Mouse (Mus musculus) midbrain, embryonic 14.5 days (tissue): ENCODE results near the gene Ier5l. TPM values are rescaled to one million over a fixed set of nuclear protein-coding genes. Genes with fewer than 3 reads are reported as not detected.

ENCODE experiments used
- ATAC-seq: fragments of 200-750 bp; cut with Nextera tagmentation; 2 replicates; pipeline ENCODE4 v1.8.0; 2017; ENCODE audit warnings: moderate number of reproducible peaks, moderate library complexity; ENCODE audit not compliant: low FRiP score, low TSS enrichment
- DNase-seq: peaks from one replicate; pipeline ENCODE4 v3.0.0-alpha.2; 2015
- H3K27ac ChIP-seq: fragments of 300-500 bp; sonication (generic); replicated peaks from 2 replicates; pipeline ENCODE4 v1.5.1; 2014; ENCODE audit warnings: mild to moderate bottlenecking, low read depth, low read length, moderate library complexity
- H3K27me3 ChIP-seq: fragments of 300-500 bp; sonication (generic); 2 replicates; pipeline ENCODE4 v1.6.1; 2014; ENCODE audit warnings: low read length, control low read depth, mixed read lengths; ENCODE audit not compliant: control insufficient read depth, insufficient read depth
- H3K36me3 ChIP-seq: fragments of 300-500 bp; sonication (generic); 2 replicates; pipeline ENCODE4 v1.6.1; 2014; ENCODE audit warnings: low read length, control low read depth; ENCODE audit not compliant: control insufficient read depth, insufficient read depth
- H3K4me1 ChIP-seq: fragments of 300-500 bp; sonication (generic); 2 replicates; pipeline ENCODE4 v1.6.1; 2014; ENCODE audit warnings: mild to moderate bottlenecking, antibody characterized with exemption, low read length, control low read depth; ENCODE audit not compliant: control insufficient read depth, insufficient read depth
- H3K4me2 ChIP-seq: fragments of 300-500 bp; sonication (generic); 2 replicates; pipeline ENCODE4 v1.6.1; 2014; ENCODE audit warnings: mild to moderate bottlenecking, low read length, moderate library complexity
- H3K4me3 ChIP-seq: fragments of 300-500 bp; sonication (generic); replicated peaks from 2 replicates; pipeline ENCODE4 v1.5.1; 2014; ENCODE audit warnings: low read depth, low read length
- H3K9ac ChIP-seq: fragments of 300-500 bp; sonication (generic); replicated peaks from 2 replicates; pipeline ENCODE4 v1.6.1; 2014; ENCODE audit warnings: mild to moderate bottlenecking, low read length, moderate library complexity
- H3K9me3 ChIP-seq: fragments of 300-500 bp; sonication (generic); 2 replicates; pipeline ENCODE4 v1.6.1; 2016; ENCODE audit warnings: low read length, control low read depth, mixed read lengths; ENCODE audit not compliant: control insufficient read depth
- WGBS: fragments of 180-500 bp; shearing (Covaris S2); extraction: QIAGEN DNeasy Blood & Tissue Kit; methylation state at CpG from one replicate; pipeline ENCODE4 v1.1.7; 2014; 5-methylcytosine and 5-hydroxymethylcytosine counted together
- polyA plus RNA-seq: library from polyadenylated mRNA; unstranded; fragments of >200 nt; fragmentation: Nextera tagmentation; extraction: Ambion mirVana; gene quantifications from 2 replicates; pipeline ENCODE4 v1.2.1, GENCODE M21; 2014

The Ier5l gene
- polyA plus RNA-seq, 1 experiment from 2014 or later: 3.7 TPM

- WGBS: 18% methylated on average over 12 of the region's 12 CpGs
These were observed 33.1 kb downstream of the Ier5l start for GRCm38 (mm10) chr2:30440701-30441517.

GRCm38 (mm10) chr2:30440211-30440700, 33.8 kb downstream of the Ier5l start:
- no peak overlapping the region for H3K4me2 ChIP-seq
- peaks cover 30% of the 10 kb centered on the region for H3K4me1 ChIP-seq
- ATAC-seq (no peak), DNase-seq (no peak)
- 68% methylated on average over 3 of the region's 3 CpGs for WGBS
- H3K9me3 ChIP-seq: no peaks in the 10 kb centered on the region
- H3K27ac ChIP-seq: peak overlapping the region; percentile 87
- no peaks in the 10 kb centered on the region for H3K27me3 ChIP-seq
- H3K9ac ChIP-seq: 0 out of 2 replicates have a peak overlapping the region, but pooled peaks have one; percentile 7
- H3K36me3 ChIP-seq: peaks cover 58% of the 10 kb centered on the region
- no peak overlapping the region for H3K4me3 ChIP-seq

More at GRCm38 (mm10) chr2:30440701-30441517, 33.1 kb downstream of the Ier5l start:
- H3K27me3 ChIP-seq: no peaks in the 10 kb centered on the region
- peak overlapping the region; percentile 87 for H3K27ac ChIP-seq
- peak; percentile 53; the same call in 1 of the 2 replicates for ATAC-seq
- H3K9ac ChIP-seq: 0 out of 2 replicates have a peak overlapping the region, but pooled peaks have one; percentile 7
- DNase-seq: peak; percentile 94
- peaks cover 61% of the 10 kb centered on the region for H3K36me3 ChIP-seq
- H3K4me3 ChIP-seq: no peak overlapping the region
- H3K9me3 ChIP-seq: no peaks in the 10 kb centered on the region
- H3K4me1 ChIP-seq: peaks cover 30% of the 10 kb centered on the region
- peak overlapping the region; percentile 33 for H3K4me2 ChIP-seq

GRCm38 (mm10) chr2:30439631-30440030, 34.4 kb downstream of the Ier5l start:
- Histone ChIP-seq H3K4me1 (peaks cover 30% of the 10 kb centered on the region), H3K27me3 (no peaks in the 10 kb centered on the region), H3K4me3 (no peak overlapping the region), H3K27ac (0 out of 2 replicates have a peak overlapping the region, but pooled peaks have one; percentile 87), H3K9me3 (no peaks in the 10 kb centered on the region), H3K36me3 (peaks cover 57% of the 10 kb centered on the region), H3K4me2 (no peak overlapping the region), H3K9ac (no peak overlapping the region)
- WGBS: 96% methylated on average over 6 of the region's 6 CpGs
- ATAC-seq (no peak), DNase-seq (no peak)

- Histone ChIP-seq H3K4me1 (peaks cover 24% of the 10 kb centered on the region), H3K36me3 (peaks cover 59% of the 10 kb centered on the region), H3K9me3 (no peaks in the 10 kb centered on the region), H3K9ac (no peak overlapping the region), H3K4me3 (no peak overlapping the region), H3K27ac (no peak overlapping the region), H3K4me2 (no peak overlapping the region), H3K27me3 (no peaks in the 10 kb centered on the region)
- DNase-seq (no peak), ATAC-seq (no peak)
- WGBS: 96% methylated on average over 4 of the region's 4 CpGs
These were observed 36.2 kb downstream of the Ier5l start for GRCm38 (mm10) chr2:30437791-30438190.

GRCm38 (mm10) chr2:30436809-30437208, 37.2 kb downstream of the Ier5l start:
- Histone ChIP-seq H3K27me3 (no peaks in the 10 kb centered on the region), H3K36me3 (peaks cover 68% of the 10 kb centered on the region), H3K9me3 (no peaks in the 10 kb centered on the region), H3K9ac (no peak overlapping the region), H3K27ac (no peak overlapping the region), H3K4me3 (no peak overlapping the region), H3K4me2 (no peak overlapping the region), H3K4me1 (peaks cover 15% of the 10 kb centered on the region)
- 81% methylated on average over 4 of the region's 4 CpGs for WGBS
- no peak for DNase-seq
- ATAC-seq: no peak

- ATAC-seq (no peak), DNase-seq (no peak)
- Histone ChIP-seq H3K4me3 (no peak overlapping the region), H3K27ac (no peak overlapping the region), H3K4me2 (no peak overlapping the region), H3K9me3 (no peaks in the 10 kb centered on the region), H3K36me3 (peaks cover 74% of the 10 kb centered on the region), H3K27me3 (no peaks in the 10 kb centered on the region), H3K4me1 (peaks cover 9% of the 10 kb centered on the region), H3K9ac (no peak overlapping the region)
- whole genome bisulfite sequencing: 79% methylated on average over 5 of the region's 5 CpGs
These were observed 37.9 kb downstream of the Ier5l start for GRCm38 (mm10) chr2:30436156-30436545.

- Histone ChIP-seq H3K4me3 (no peak overlapping the region), H3K9ac (no peak overlapping the region), H3K36me3 (peaks cover 80% of the 10 kb centered on the region), H3K27me3 (no peaks in the 10 kb centered on the region), H3K9me3 (no peaks in the 10 kb centered on the region), H3K4me2 (no peak overlapping the region), H3K27ac (no peak overlapping the region), H3K4me1 (peaks cover 2% of the 10 kb centered on the region; the same call in 1 of the 2 replicates)
- DNase-seq: peak; percentile 90
- ATAC-seq: peak; percentile 46; the same call in 1 of the 2 replicates
- WGBS: 58% methylated on average over 5 of the region's 5 CpGs
These were observed 38.5 kb downstream of the Ier5l start for GRCm38 (mm10) chr2:30435326-30436155.

- Histone ChIP-seq H3K36me3 (peaks cover 76% of the 10 kb centered on the region), H3K4me2 (no peak overlapping the region), H3K27ac (no peak overlapping the region), H3K9me3 (no peaks in the 10 kb centered on the region), H3K9ac (no peak overlapping the region), H3K27me3 (no peaks in the 10 kb centered on the region), H3K4me3 (no peak overlapping the region), H3K4me1 (no peaks in the 10 kb centered on the region)
- DNase-seq: no peak
- no peak for ATAC-seq
These were observed 44.9 kb downstream of the Ier5l start for GRCm38 (mm10) chr2:30429156-30429555.
